8 mouse cellular contexts compared by ENCODE assay signal in genomic region chr2:119034656-119035396, GRCm38 (mm10). TPM values are rescaled to one million over a fixed set of nuclear protein-coding genes. Genes with fewer than 3 reads are reported as not detected.
DNase-seq lines count a peak whose midpoint lies in the region; ATAC-seq lines count a peak whose summit lies in the region.

Gene Rpusd2, plus strand, starts transcription at chr2:119034790.

- peak within 1 kb of the TSS; percentile 63 for H3K9ac ChIP-seq in hindbrain, embryonic 16.5 days (ENCODE audit: low read depth, low read length)

- peaks cover 12% of the 10 kb centered on the region for H3K4me1 ChIP-seq in hindbrain, embryonic 16.5 days (ENCODE audit: control insufficient read depth, insufficient read depth, low read depth, low read length)

- peak; percentile 97 for ATAC-seq in hindbrain, embryonic 16.5 days

- no peaks in the 10 kb centered on the region for H3K9me3 ChIP-seq in hindbrain, embryonic 16.5 days (ENCODE audit: control insufficient read depth, low read length)

- under 1% methylated on average over 49 of the region's 49 CpGs for WGBS in hindbrain, embryonic 16.5 days
- WGBS in macrophage (ENCODE audit: missing documents) = under 1% methylated on average over 49 of the region's 49 CpGs

- no peaks in the 10 kb centered on the region for H3K27me3 ChIP-seq in hindbrain, embryonic 16.5 days (replicated peaks; ENCODE audit: control insufficient read depth, insufficient read depth, low read length)

- H3K27ac ChIP-seq in hindbrain, embryonic 16.5 days (ENCODE audit: low read depth, low read length) = peak within 1 kb of the TSS; percentile 70
- no peak within 1 kb of the TSS for H3K27ac ChIP-seq in macrophage

- peak within 1 kb of the TSS; percentile 67 for H3K4me2 ChIP-seq in hindbrain, embryonic 16.5 days (ENCODE audit: low read length)

- peak within 1 kb of the TSS; percentile 59 for H3K4me3 ChIP-seq in hindbrain, embryonic 16.5 days (ENCODE audit: low read length)
- H3K4me3 ChIP-seq in macrophage (ENCODE audit: inconsistent target) = peak within 1 kb of the TSS; percentile 65

- no peaks in the 10 kb centered on the region for H3K79me2 ChIP-seq in macrophage (ENCODE audit: inconsistent target)

- H3K36me3 ChIP-seq in hindbrain, embryonic 16.5 days (ENCODE audit: control insufficient read depth, insufficient read depth, low read length) = peaks cover 10% of the 10 kb centered on the region
- peaks cover 16% of the 10 kb centered on the region for H3K36me3 ChIP-seq in macrophage (ENCODE audit: inconsistent target)

- DNase-seq in WW6 (ENCODE audit: low read depth, low spot score) = peak; percentile 87
- DNase-seq in cerebellum, postnatal 4 days (ENCODE audit: low spot score in 2 of 2) = peak; percentile 82 to 89
- peak; percentile 94 for DNase-seq in gastrocnemius, adult 18-20 months (ENCODE audit: low spot score)
- peak; percentile 94 to 98 for DNase-seq in left cerebral cortex, adult 18-20 months (ENCODE audit: low spot score in 2 of 2)
- peak; percentile 95 for DNase-seq in right cerebral cortex, adult 18-20 months
- DNase-seq in urinary bladder, postnatal 10 days (ENCODE audit: low spot score) = peak; percentile 79

RNA-seq across cellular contexts. Expression of gene Rpusd2, which starts in this region (rescaled TPM):
- 1 to 10 TPM; 2.5 to 3.2 TPM for total RNA-seq in gastrocnemius, adult 18-20 months (2021)
- 3.7 and 4.1 TPM in 2 replicates for polyA plus RNA-seq in hindbrain, embryonic 16.5 days (2015; fragmentation: Nextera tagmentation; extraction: Ambion mirVana)
- total RNA-seq in left cerebral cortex, adult 18-20 months (2021) = 1 to 10 TPM; 8.5 to 8.9 TPM
- 1 to 10 TPM in 15 of 26 experiments, under 1 TPM in 11; 0.21 to 8.1 (median 1.5) TPM for total RNA-seq in macrophage (2018; cell fraction: chromatin; rRNA removed)
- total RNA-seq in macrophage (2018; cell fraction: cytosol; rRNA removed) = 1 to 10 TPM in 23 of 26 experiments, under 1 TPM in 3; 0.48 to 5.9 (median 3.3) TPM
- total RNA-seq in macrophage (2018; cell fraction: nucleus; rRNA removed) = 1 to 10 TPM in 18 of 26 experiments, under 1 TPM in 8; 0.36 to 7.6 (median 1.3) TPM
- 1.7 to 3.6 TPM (median 2.4 TPM) in 3 replicates for polyA plus RNA-seq in macrophage (2018)
